8 mouse cellular contexts compared by ENCODE assay signal in genomic region chr15:84230661-84231060, GRCm38 (mm10). TPM values are rescaled to one million over a fixed set of nuclear protein-coding genes. Genes with fewer than 3 reads are reported as not detected.
DNase-seq lines count a peak whose midpoint lies in the region; ATAC-seq and TF ChIP-seq lines count a peak whose summit lies in the region.

No protein-coding gene starts in this region.

- no peaks in the 10 kb centered on the region for H3K36me3 ChIP-seq in heart, embryonic 11.5 days (ENCODE audit: control insufficient read depth, insufficient read depth, low read length)
- H3K36me3 ChIP-seq in neural tube, embryonic 14.5 days (ENCODE audit: control insufficient read depth, insufficient read depth, low read length), result no peaks in the 10 kb centered on the region

- no peak for TF ChIP-seq CTCF in left cerebral cortex, adult 2 months (IDR thresholded peaks at IDR 0.05)

- DNase-seq in left cerebral cortex, adult 2 months (ENCODE audit: extremely low spot score in 1 of 2, low spot score in 2 of 2), result no peak
- no peak for DNase-seq in left cerebral cortex, postnatal 25 days (ENCODE audit: low spot score in 2 of 2)
- peak; percentile 59 for DNase-seq in liver
- DNase-seq in cerebellum, adult 8-10 months, result no peak
- no peak for DNase-seq in layer of hippocampus, postnatal 36 days
- no peak for DNase-seq in frontal cortex, postnatal 14 days (ENCODE audit: low spot score in 2 of 2)

- H3K27ac ChIP-seq in left cerebral cortex, adult 2 months, result peak overlapping the region; percentile 84
- H3K27ac ChIP-seq in heart, embryonic 11.5 days (ENCODE audit: low read depth, low read length), result peak overlapping the region; percentile 60
- 0 out of 2 replicates have a peak overlapping the region, but pooled peaks have one; percentile 4 for H3K27ac ChIP-seq in neural tube, embryonic 14.5 days (ENCODE audit: low read depth, low read length)

- no peaks in the 10 kb centered on the region for H3K27me3 ChIP-seq in heart, embryonic 11.5 days (ENCODE audit: control insufficient read depth, insufficient read depth, low read length)
- H3K27me3 ChIP-seq in neural tube, embryonic 14.5 days (ENCODE audit: control insufficient read depth, insufficient read depth, low read length), result no peaks in the 10 kb centered on the region

- H3K4me3 ChIP-seq in left cerebral cortex, adult 2 months, result peak overlapping the region; percentile 58
- H3K4me3 ChIP-seq in heart, embryonic 11.5 days (ENCODE audit: low read depth, low read length), result peak overlapping the region; percentile 72
- no peak overlapping the region for H3K4me3 ChIP-seq in neural tube, embryonic 14.5 days (ENCODE audit: low read depth, low read length)

- H3K4me1 ChIP-seq in heart, embryonic 11.5 days (ENCODE audit: control insufficient read depth, insufficient read depth, low read length), result peaks cover 19% of the 10 kb centered on the region
- peaks cover 33% of the 10 kb centered on the region for H3K4me1 ChIP-seq in neural tube, embryonic 14.5 days (ENCODE audit: control insufficient read depth, insufficient read depth, low read length)

- H3K9ac ChIP-seq in heart, embryonic 11.5 days (ENCODE audit: low read depth, low read length), result peak overlapping the region; percentile 83
- H3K9ac ChIP-seq in neural tube, embryonic 14.5 days (replicated peaks; ENCODE audit: low read depth, low read length), result no peak overlapping the region

- intact Hi-C loops in left cerebral cortex, adult 2 months (cut with DNase I), result no loop called here
- intact Hi-C loops in left cerebral cortex, postnatal 25 days (cut with DNase I), result no loop called here

- no peaks in the 10 kb centered on the region for H3K9me3 ChIP-seq in heart, embryonic 11.5 days (replicated peaks; ENCODE audit: control insufficient read depth, low read length)
- no peaks in the 10 kb centered on the region for H3K9me3 ChIP-seq in neural tube, embryonic 14.5 days (ENCODE audit: control insufficient read depth, low read length)

- WGBS in heart, embryonic 11.5 days (ENCODE audit: insufficient replicate concordance), result 6% methylated on average over 5 of the region's 5 CpGs
- whole genome bisulfite sequencing in neural tube, embryonic 14.5 days, result 23% methylated on average over 5 of the region's 5 CpGs

- no peak for ATAC-seq in heart, embryonic 11.5 days (replicated peaks; ENCODE audit: insufficient number of reproducible peaks, low FRiP score, low TSS enrichment)
- no peak for ATAC-seq in neural tube, embryonic 14.5 days (ENCODE audit: low read depth)

- H3K4me2 ChIP-seq in heart, embryonic 11.5 days, result peak overlapping the region; percentile 76
- H3K4me2 ChIP-seq in neural tube, embryonic 14.5 days (ENCODE audit: low read depth, low read length), result peak overlapping the region; percentile 83

RNA-seq across cellular contexts. Expression of gene Parvb, which starts 1.2 kb away (rescaled TPM):
- 10 to 100 TPM; 19.3 to 20.9 TPM for total RNA-seq in left cerebral cortex, adult 2 months (2021)
- total RNA-seq in left cerebral cortex, postnatal 25 days (2021), result 10 to 100 TPM; 25.1 to 27.3 TPM
- polyA plus RNA-seq in heart, embryonic 11.5 days (2014; fragmentation: Nextera tagmentation; extraction: Ambion mirVana), result 19.3 and 21.1 TPM in 2 replicates
- polyA plus RNA-seq in neural tube, embryonic 14.5 days (2014; fragmentation: Nextera tagmentation; extraction: Ambion mirVana), result 3.3 and 5.7 TPM in 2 replicates
- total RNA-seq in layer of hippocampus, postnatal 36 days (2021), result 10 to 100 TPM; 32.4 to 37.7 TPM

RNA-seq across cellular contexts. Expression of gene Samm50, which starts 38.6 kb away (rescaled TPM):
- total RNA-seq in left cerebral cortex, adult 2 months (2021), result 100 to 1,000 TPM in 1 of 2 experiments, 10 to 100 TPM in 1; 99.4 to 111 TPM
- total RNA-seq in left cerebral cortex, postnatal 25 days (2021), result 100 to 1,000 TPM; 100 to 102 TPM
- polyA plus RNA-seq in heart, embryonic 11.5 days (2014; fragmentation: Nextera tagmentation; extraction: Ambion mirVana), result 75.9 and 95.7 TPM in 2 replicates
- polyA plus RNA-seq in neural tube, embryonic 14.5 days (2014; fragmentation: Nextera tagmentation; extraction: Ambion mirVana), result 55.2 and 63.2 TPM in 2 replicates
- total RNA-seq in layer of hippocampus, postnatal 36 days (2021), result 10 to 100 TPM; 93.0 to 93.1 TPM

Comparison
In these comparisons a context has a peak if more than half of its experiments do, and no peak if none do; other contexts are left out.
1. H3K27ac ChIP-seq: peak in every context shown above with its lines; median percentile 84 in left cerebral cortex, adult 2 months; 60 in heart, embryonic 11.5 days; 4 in neural tube, embryonic 14.5 days.